Mouse (Mus musculus) intestine, postnatal 0 days (tissue): ENCODE measurements around the gene Tnik. TPM values are rescaled to one million over a fixed set of nuclear protein-coding genes. Genes with fewer than 3 reads are reported as not detected.
A peak's percentile ranks its signal among the peaks of the same experiment; 100 is the strongest.

Experiments used
- ATAC-seq: fragments of 200-750 bp; cut with Nextera tagmentation; 2 replicates; pipeline ENCODE4 v1.8.0; 2017; ENCODE audit warnings: mild to moderate bottlenecking, moderate TSS enrichment, moderate library complexity
- H3K27ac ChIP-seq: fragments of 300-500 bp; sonication (generic); 2 replicates; pipeline ENCODE4 v1.5.1; 2014; ENCODE audit warnings: mild to moderate bottlenecking, low read depth, low read length, moderate library complexity
- H3K27me3 ChIP-seq: fragments of 300-500 bp; sonication (generic); replicated peaks from 2 replicates; pipeline ENCODE4 v1.6.1; 2014; ENCODE audit warnings: low read length, mixed read lengths; ENCODE audit not compliant: control insufficient read depth, insufficient read depth
- H3K36me3 ChIP-seq: fragments of 300-500 bp; sonication (generic); 2 replicates; pipeline ENCODE4 v1.6.1; 2014; ENCODE audit warnings: mild to moderate bottlenecking, moderate library complexity; ENCODE audit not compliant: control insufficient read depth, insufficient read depth
- H3K4me1 ChIP-seq: fragments of 300-500 bp; sonication (generic); replicated peaks from 2 replicates; pipeline ENCODE4 v1.6.1; 2014; ENCODE audit warnings: antibody characterized with exemption, low read length, mixed read lengths; ENCODE audit not compliant: control insufficient read depth, insufficient read depth
- H3K4me2 ChIP-seq: fragments of 300-500 bp; sonication (generic); replicated peaks from 2 replicates; pipeline ENCODE4 v1.6.1; 2014; ENCODE audit warnings: low read depth, mild to moderate bottlenecking, moderate library complexity
- H3K4me3 ChIP-seq: fragments of 300-500 bp; sonication (generic); 2 replicates; pipeline ENCODE4 v1.5.1; 2014; ENCODE audit warnings: low read depth, low read length
- H3K9ac ChIP-seq: fragments of 300-500 bp; sonication (generic); 2 replicates; pipeline ENCODE4 v1.6.1; 2014; ENCODE audit warnings: mild to moderate bottlenecking, low read depth, low read length
- H3K9me3 ChIP-seq: fragments of 300-500 bp; sonication (generic); 2 replicates; pipeline ENCODE4 v1.6.1; 2016; ENCODE audit warnings: mixed run types; ENCODE audit not compliant: control insufficient read depth
- CTCF ChIP-seq: sonication (generic); IDR thresholded peaks from 2 replicates; pipeline ENCODE4 v1.5.1; 2016; ENCODE audit warnings: low read depth, mild to moderate bottlenecking, control low read depth, antibody characterized with exemption, moderate library complexity
- WGBS: fragments of 180-500 bp; shearing (Covaris S2); extraction: QIAGEN DNeasy Blood & Tissue Kit; methylation state at CpG from one replicate; pipeline ENCODE4 v1.1.7; 2014; 5-methylcytosine and 5-hydroxymethylcytosine counted together
- polyA plus RNA-seq: library from polyadenylated mRNA; unstranded; fragments of >200 nt; fragmentation: Nextera tagmentation; extraction: Ambion mirVana; gene quantifications from 2 replicates; pipeline ENCODE4 v1.2.1, GENCODE M21; 2015

The Tnik gene
- polyA plus RNA-seq, 1 experiment from 2014 or later = 7.9 TPM

GRCm38 (mm10) chr3:28591345-28591744 is 328.3 kb downstream of the Tnik start:
- Histone ChIP-seq H3K36me3 (peaks cover 12% of the 10 kb centered on the region), H3K9ac (no peak overlapping the region), H3K4me1 (peaks cover 3% of the 10 kb centered on the region; the same call in 1 of the 2 replicates), H3K27ac (peak overlapping the region; percentile 10; the same call in 1 of the 2 replicates), H3K9me3 (0 out of 2 replicates have a peak, but pooled peaks cover 3% of the 10 kb centered on the region), H3K4me2 (no peak overlapping the region), H3K4me3 (no peak overlapping the region), H3K27me3 (no peaks in the 10 kb centered on the region)
- ATAC-seq = peak; percentile 65
- WGBS = 17% methylated on average over 7 of the region's 7 CpGs
- TF ChIP-seq CTCF = no peak

GRCm38 (mm10) chr3:28593922-28594321 is 330.9 kb downstream of the Tnik start:
- no peak for ATAC-seq
- Histone ChIP-seq H3K27ac (no peak overlapping the region), H3K9me3 (0 out of 2 replicates have a peak, but pooled peaks cover 3% of the 10 kb centered on the region), H3K4me3 (no peak overlapping the region), H3K4me1 (no peaks in the 10 kb centered on the region), H3K36me3 (peaks cover 28% of the 10 kb centered on the region), H3K9ac (no peak overlapping the region), H3K4me2 (no peak overlapping the region), H3K27me3 (no peaks in the 10 kb centered on the region)
- WGBS = 91% methylated on average over 16 of the region's 16 CpGs
- no peak for TF ChIP-seq CTCF

- Histone ChIP-seq H3K4me2 (no peak overlapping the region), H3K4me1 (no peaks in the 10 kb centered on the region), H3K27ac (no peak overlapping the region), H3K4me3 (no peak overlapping the region), H3K36me3 (peaks cover 25% of the 10 kb centered on the region; the same call in 1 of the 2 replicates), H3K9me3 (no peaks in the 10 kb centered on the region), H3K9ac (no peak overlapping the region), H3K27me3 (no peaks in the 10 kb centered on the region)
- ATAC-seq = no peak
- TF ChIP-seq CTCF = no peak
- WGBS = 95% methylated on average over 2 of the region's 2 CpGs
Measured at GRCm38 (mm10) chr3:28599476-28599875, 336.5 kb downstream of the Tnik start.

GRCm38 (mm10) chr3:28606741-28607140 is 343.7 kb downstream of the Tnik start:
- no peaks in the 10 kb centered on the region for H3K27me3 ChIP-seq
- no peaks in the 10 kb centered on the region for H3K9me3 ChIP-seq
- no peak overlapping the region for H3K27ac ChIP-seq
- H3K4me3 ChIP-seq = no peak overlapping the region
- no peak overlapping the region for H3K9ac ChIP-seq
- no peak for TF ChIP-seq CTCF
- no peaks in the 10 kb centered on the region for H3K4me1 ChIP-seq
- no peak overlapping the region for H3K4me2 ChIP-seq
- no peak for ATAC-seq
- peaks cover 19% of the 10 kb centered on the region; the same call in 1 of the 2 replicates for H3K36me3 ChIP-seq
- 83% methylated on average over 1 of the region's 1 CpGs for WGBS

GRCm38 (mm10) chr3:28612330-28612729 is 349.3 kb downstream of the Tnik start:
- no peak overlapping the region for H3K4me2 ChIP-seq
- no peak overlapping the region for H3K27ac ChIP-seq
- no peaks in the 10 kb centered on the region for H3K27me3 ChIP-seq
- no peak overlapping the region for H3K9ac ChIP-seq
- no peaks in the 10 kb centered on the region for H3K4me1 ChIP-seq
- no peaks in the 10 kb centered on the region for H3K9me3 ChIP-seq
- no peak for TF ChIP-seq CTCF
- no peak for ATAC-seq
- 80% methylated on average over 5 of the region's 5 CpGs for WGBS
- H3K36me3 ChIP-seq = 0 out of 2 replicates have a peak, but pooled peaks cover 11% of the 10 kb centered on the region
- no peak overlapping the region for H3K4me3 ChIP-seq

- H3K4me3 ChIP-seq = no peak overlapping the region
- no peak overlapping the region for H3K4me2 ChIP-seq
- H3K9me3 ChIP-seq = no peaks in the 10 kb centered on the region
- H3K27me3 ChIP-seq = no peaks in the 10 kb centered on the region
- no peak overlapping the region for H3K9ac ChIP-seq
- H3K27ac ChIP-seq = no peak overlapping the region
- no peak for ATAC-seq
- H3K4me1 ChIP-seq = no peaks in the 10 kb centered on the region
- H3K36me3 ChIP-seq = 0 out of 2 replicates have a peak, but pooled peaks cover 5% of the 10 kb centered on the region
- no peak for TF ChIP-seq CTCF
- 48% methylated on average over 1 of the region's 1 CpGs for WGBS
Measured at GRCm38 (mm10) chr3:28616386-28616785, 353.4 kb downstream of the Tnik start.
